Mouse (Mus musculus): ENCODE measurements at regions not wholly inside any gene's neighbourhood (a gene's known extent, or its start where the extent isn't known, plus 50 kb on each side); places are given as distances from the start of the nearest gene placed in this dataset.
A peak's percentile ranks its signal among the peaks of the same experiment; 100 is the strongest.

GRCm38 (mm10) chr5:75312897-75313296 lies 160.8 kb downstream of the Pdgfra start:
- H3K27ac ChIP-seq (replicated peaks; ENCODE audit: low read depth, low read length) = no peak overlapping the region
- H3K9me3 ChIP-seq (ENCODE audit: control insufficient read depth, low read length) = no peaks in the 10 kb centered on the region
- no peak overlapping the region for H3K4me3 ChIP-seq (ENCODE audit: low read depth, low read length)
- ATAC-seq (ENCODE audit: low read depth) (no peak), DNase-seq (ENCODE audit: low spot score) (no peak)
- no peak overlapping the region for H3K4me2 ChIP-seq (ENCODE audit: low read depth, low read length)
- 92% methylated on average over 1 of the region's 1 CpGs for WGBS
- H3K9ac ChIP-seq (ENCODE audit: low read depth, low read length) = no peak overlapping the region
- no peaks in the 10 kb centered on the region for H3K36me3 ChIP-seq (ENCODE audit: control insufficient read depth, insufficient read depth, low read length)
- no peaks in the 10 kb centered on the region for H3K4me1 ChIP-seq (ENCODE audit: control insufficient read depth, insufficient read depth, low read length)
- H3K27me3 ChIP-seq (replicated peaks; ENCODE audit: control insufficient read depth, insufficient read depth, low read length) = no peaks in the 10 kb centered on the region

GRCm38 (mm10) chr5:75315956-75316355 lies 163.9 kb downstream of the Pdgfra start:
- Histone ChIP-seq H3K4me2 (ENCODE audit: low read depth, low read length) (no peak overlapping the region), H3K4me1 (ENCODE audit: control insufficient read depth, insufficient read depth, low read length) (no peaks in the 10 kb centered on the region), H3K36me3 (ENCODE audit: control insufficient read depth, insufficient read depth, low read length) (no peaks in the 10 kb centered on the region), H3K4me3 (ENCODE audit: low read depth, low read length) (no peak overlapping the region), H3K27ac (replicated peaks; ENCODE audit: low read depth, low read length) (no peak overlapping the region), H3K27me3 (replicated peaks; ENCODE audit: control insufficient read depth, insufficient read depth, low read length) (no peaks in the 10 kb centered on the region), H3K9ac (ENCODE audit: low read depth, low read length) (no peak overlapping the region), H3K9me3 (ENCODE audit: control insufficient read depth, low read length) (no peaks in the 10 kb centered on the region)
- DNase-seq (ENCODE audit: low spot score) (no peak), ATAC-seq (ENCODE audit: low read depth) (no peak)
- WGBS = 83% methylated on average over 1 of the region's 1 CpGs

GRCm38 (mm10) chr5:75320536-75320935 lies 168.4 kb downstream of the Pdgfra start:
- no peak overlapping the region for H3K9ac ChIP-seq (ENCODE audit: low read depth, low read length)
- no peak overlapping the region for H3K4me2 ChIP-seq (ENCODE audit: low read depth, low read length)
- H3K4me3 ChIP-seq (ENCODE audit: low read depth, low read length) = no peak overlapping the region
- H3K36me3 ChIP-seq (ENCODE audit: control insufficient read depth, insufficient read depth, low read length) = no peaks in the 10 kb centered on the region
- no peak overlapping the region for H3K27ac ChIP-seq (replicated peaks; ENCODE audit: low read depth, low read length)
- DNase-seq (ENCODE audit: low spot score) = no peak
- no peak for ATAC-seq (ENCODE audit: low read depth)
- no peaks in the 10 kb centered on the region for H3K4me1 ChIP-seq (ENCODE audit: control insufficient read depth, insufficient read depth, low read length)
- 86% methylated on average over 2 of the region's 2 CpGs for WGBS
- no peaks in the 10 kb centered on the region for H3K9me3 ChIP-seq (ENCODE audit: control insufficient read depth, low read length)
- H3K27me3 ChIP-seq (replicated peaks; ENCODE audit: control insufficient read depth, insufficient read depth, low read length) = no peaks in the 10 kb centered on the region

DNA sequence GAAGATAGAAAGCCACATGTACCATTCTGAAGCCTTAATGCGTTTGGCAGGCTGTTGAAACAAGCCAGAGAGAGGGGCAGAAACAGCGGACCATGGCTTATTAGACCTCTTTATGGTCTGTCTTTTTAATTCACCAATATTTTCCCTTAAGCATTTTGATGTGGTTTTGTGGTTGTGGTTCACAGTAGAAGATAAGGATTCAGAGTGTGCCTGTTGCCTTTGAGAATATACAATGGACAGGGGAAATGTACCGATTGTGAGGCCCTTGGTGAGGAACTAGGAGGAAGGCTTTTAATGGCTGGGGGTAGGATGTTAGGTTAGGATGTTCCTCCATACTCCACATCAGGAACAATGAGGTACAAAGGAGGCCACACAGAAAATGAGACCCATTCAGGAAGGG lies 182.0 kb downstream of the Pdgfra start:
- Histone ChIP-seq H3K36me3 (ENCODE audit: control insufficient read depth, insufficient read depth, low read length) (no peaks in the 10 kb centered on the region), H3K4me3 (ENCODE audit: low read depth, low read length) (no peak overlapping the region), H3K9ac (ENCODE audit: low read depth, low read length) (no peak overlapping the region), H3K27me3 (replicated peaks; ENCODE audit: control insufficient read depth, insufficient read depth, low read length) (no peaks in the 10 kb centered on the region), H3K27ac (replicated peaks; ENCODE audit: low read depth, low read length) (no peak overlapping the region), H3K4me1 (ENCODE audit: control insufficient read depth, insufficient read depth, low read length) (peaks cover 7% of the 10 kb centered on the region), H3K4me2 (ENCODE audit: low read depth, low read length) (no peak overlapping the region), H3K9me3 (ENCODE audit: control insufficient read depth, low read length) (0 out of 2 replicates have a peak, but pooled peaks cover 5% of the 10 kb centered on the region)
- ATAC-seq (ENCODE audit: low read depth) (no peak), DNase-seq (ENCODE audit: low spot score) (no peak)
- WGBS = 74% methylated on average over 3 of the region's 3 CpGs

DNA sequence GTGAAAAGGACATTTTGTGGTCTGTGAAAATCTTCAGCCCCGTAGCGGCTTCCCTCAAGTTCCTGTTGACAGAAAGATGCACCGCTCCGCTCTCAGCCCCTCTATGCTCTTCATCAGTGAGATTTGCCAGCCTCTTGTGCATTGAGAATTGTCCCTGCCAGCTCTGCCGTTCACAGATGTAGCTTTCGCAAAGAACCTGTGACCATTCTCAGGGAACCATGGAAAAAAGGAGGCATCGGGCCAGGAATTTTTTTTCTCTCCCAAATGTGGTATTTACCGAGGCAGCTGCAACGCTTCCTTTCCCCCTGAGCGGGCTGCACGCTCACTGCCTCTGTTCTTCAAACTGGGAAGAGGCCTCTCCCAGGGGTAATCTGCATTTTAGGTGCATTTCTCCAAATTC lies 184.4 kb downstream of the Pdgfra start:
- ATAC-seq (ENCODE audit: low read depth) = no peak

GRCm38 (mm10) chr5:75338439-75338838 lies 186.3 kb downstream of the Pdgfra start:
- ATAC-seq (ENCODE audit: low read depth) = no peak
- H3K9me3 ChIP-seq (ENCODE audit: control insufficient read depth, low read length) = 0 out of 2 replicates have a peak, but pooled peaks cover 5% of the 10 kb centered on the region
- H3K27me3 ChIP-seq (replicated peaks; ENCODE audit: control insufficient read depth, insufficient read depth, low read length) = no peaks in the 10 kb centered on the region
- WGBS = 83% methylated on average over 11 of the region's 11 CpGs
- DNase-seq (ENCODE audit: low spot score) = peak; percentile 48
- H3K9ac ChIP-seq (ENCODE audit: low read depth, low read length) = no peak overlapping the region
- no peak overlapping the region for H3K27ac ChIP-seq (replicated peaks; ENCODE audit: low read depth, low read length)
- H3K4me3 ChIP-seq (ENCODE audit: low read depth, low read length) = no peak overlapping the region
- H3K4me1 ChIP-seq (ENCODE audit: control insufficient read depth, insufficient read depth, low read length) = peaks cover 7% of the 10 kb centered on the region
- no peak overlapping the region for H3K4me2 ChIP-seq (ENCODE audit: low read depth, low read length)
- no peaks in the 10 kb centered on the region for H3K36me3 ChIP-seq (ENCODE audit: control insufficient read depth, insufficient read depth, low read length)

More for the DNA sequence above, 184.4 kb downstream of the Pdgfra start:
- H3K27ac ChIP-seq (replicated peaks; ENCODE audit: low read depth, low read length) = no peak overlapping the region
- no peaks in the 10 kb centered on the region for H3K27me3 ChIP-seq (replicated peaks; ENCODE audit: control insufficient read depth, insufficient read depth, low read length)
- no peaks in the 10 kb centered on the region for H3K36me3 ChIP-seq (ENCODE audit: control insufficient read depth, insufficient read depth, low read length)
- H3K9me3 ChIP-seq (ENCODE audit: control insufficient read depth, low read length) = 0 out of 2 replicates have a peak, but pooled peaks cover 5% of the 10 kb centered on the region
- peak; percentile 67 for DNase-seq (ENCODE audit: low spot score)
- peaks cover 7% of the 10 kb centered on the region for H3K4me1 ChIP-seq (ENCODE audit: control insufficient read depth, insufficient read depth, low read length)
- no peak overlapping the region for H3K4me2 ChIP-seq (ENCODE audit: low read depth, low read length)
- WGBS = 58% methylated on average over 11 of the region's 11 CpGs
- no peak overlapping the region; the same call in 1 of the 2 replicates for H3K9ac ChIP-seq (ENCODE audit: low read depth, low read length)
- H3K4me3 ChIP-seq (ENCODE audit: low read depth, low read length) = no peak overlapping the region

DNA sequence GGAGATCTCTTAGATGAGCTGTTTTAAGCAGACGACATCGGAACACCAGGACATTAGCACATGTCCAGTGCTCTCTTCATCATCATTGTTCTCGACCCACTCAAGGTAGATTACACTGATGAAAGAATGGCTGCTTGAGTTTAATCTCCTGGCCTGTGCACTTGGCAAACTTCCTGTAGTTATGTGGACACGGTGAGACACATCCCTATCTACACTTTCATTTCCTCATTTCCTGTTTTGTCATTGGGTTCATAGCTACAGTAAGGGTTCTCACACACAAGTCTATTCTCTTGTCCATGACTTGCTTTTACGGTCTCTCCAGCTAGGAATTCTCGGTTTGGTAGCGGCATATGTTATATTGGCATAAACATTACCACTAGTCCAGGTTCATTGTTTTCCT lies 190.5 kb downstream of the Pdgfra start:
- Histone ChIP-seq H3K9ac (ENCODE audit: low read depth, low read length) (no peak overlapping the region), H3K27ac (replicated peaks; ENCODE audit: low read depth, low read length) (no peak overlapping the region), H3K4me3 (ENCODE audit: low read depth, low read length) (no peak overlapping the region), H3K36me3 (ENCODE audit: control insufficient read depth, insufficient read depth, low read length) (no peaks in the 10 kb centered on the region), H3K4me1 (ENCODE audit: control insufficient read depth, insufficient read depth, low read length) (no peaks in the 10 kb centered on the region), H3K4me2 (ENCODE audit: low read depth, low read length) (no peak overlapping the region), H3K9me3 (ENCODE audit: control insufficient read depth, low read length) (no peaks in the 10 kb centered on the region), H3K27me3 (replicated peaks; ENCODE audit: control insufficient read depth, insufficient read depth, low read length) (no peaks in the 10 kb centered on the region)
- DNase-seq (ENCODE audit: low spot score) (no peak), ATAC-seq (ENCODE audit: low read depth) (no peak)
- WGBS = 89% methylated on average over 7 of the region's 7 CpGs

- Histone ChIP-seq H3K27me3 (replicated peaks; ENCODE audit: control insufficient read depth, insufficient read depth, low read length) (no peaks in the 10 kb centered on the region), H3K4me3 (ENCODE audit: low read depth, low read length) (no peak overlapping the region), H3K36me3 (ENCODE audit: control insufficient read depth, insufficient read depth, low read length) (no peaks in the 10 kb centered on the region), H3K4me2 (ENCODE audit: low read depth, low read length) (no peak overlapping the region), H3K27ac (replicated peaks; ENCODE audit: low read depth, low read length) (no peak overlapping the region), H3K9me3 (ENCODE audit: control insufficient read depth, low read length) (no peaks in the 10 kb centered on the region), H3K4me1 (ENCODE audit: control insufficient read depth, insufficient read depth, low read length) (no peaks in the 10 kb centered on the region), H3K9ac (ENCODE audit: low read depth, low read length) (no peak overlapping the region)
- WGBS = 40% methylated on average over 11 of the region's 11 CpGs
- DNase-seq (ENCODE audit: low spot score) (peak; percentile 51), ATAC-seq (ENCODE audit: low read depth) (no peak; the same call in 1 of the 2 replicates)
These were observed 195.0 kb downstream of the Pdgfra start for GRCm38 (mm10) chr5:75346836-75347773.

DNA sequence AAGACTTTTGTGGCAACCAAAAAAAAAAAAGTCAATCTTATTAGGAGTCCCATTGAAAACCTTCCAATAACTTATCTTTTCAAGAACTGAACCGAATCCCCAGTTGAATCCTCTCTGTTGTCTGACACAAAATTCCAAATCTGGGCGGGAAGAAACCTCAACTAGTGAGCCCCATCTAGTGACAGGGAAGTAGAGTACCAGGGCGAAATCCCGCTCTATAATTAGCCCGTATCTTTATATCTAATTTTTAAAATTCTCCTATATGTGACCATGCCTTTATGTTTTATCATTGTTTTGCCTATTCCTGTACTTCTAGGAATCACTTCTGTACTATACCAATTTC lies 195.7 kb downstream of the Pdgfra start:
- DNase-seq (ENCODE audit: low spot score) = peak; percentile 26
- H3K9ac ChIP-seq (ENCODE audit: low read depth, low read length) = no peak overlapping the region
- H3K27ac ChIP-seq (replicated peaks; ENCODE audit: low read depth, low read length) = no peak overlapping the region
- no peaks in the 10 kb centered on the region for H3K4me1 ChIP-seq (ENCODE audit: control insufficient read depth, insufficient read depth, low read length)
- no peaks in the 10 kb centered on the region for H3K27me3 ChIP-seq (replicated peaks; ENCODE audit: control insufficient read depth, insufficient read depth, low read length)
- H3K9me3 ChIP-seq (ENCODE audit: control insufficient read depth, low read length) = no peaks in the 10 kb centered on the region
- WGBS = 64% methylated on average over 5 of the region's 5 CpGs
- H3K4me3 ChIP-seq (ENCODE audit: low read depth, low read length) = no peak overlapping the region
- H3K4me2 ChIP-seq (ENCODE audit: low read depth, low read length) = no peak overlapping the region
- H3K36me3 ChIP-seq (ENCODE audit: control insufficient read depth, insufficient read depth, low read length) = no peaks in the 10 kb centered on the region
- no peak for ATAC-seq (ENCODE audit: low read depth)
